11 mouse cellular contexts compared by ENCODE assay signal in the genomic region with DNA sequence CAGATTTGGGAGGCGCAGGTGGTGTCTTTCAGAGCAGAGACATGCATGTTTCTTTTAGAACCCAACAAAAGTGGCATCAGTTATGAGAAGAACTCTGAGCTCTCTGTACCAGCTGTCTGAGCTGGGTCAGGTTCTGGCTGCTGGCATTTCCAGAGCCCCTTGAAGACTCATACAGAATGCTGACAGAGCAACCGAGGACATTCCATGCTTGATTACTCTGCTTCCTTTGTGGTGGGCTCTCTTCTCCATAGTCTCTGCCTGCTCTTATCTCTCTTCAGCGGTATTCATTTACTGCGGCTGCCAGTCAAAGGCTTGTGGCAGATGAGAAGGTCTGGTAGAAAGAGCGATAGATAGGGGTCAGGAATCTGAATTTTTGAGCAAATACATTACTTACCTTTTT. TPM values are rescaled to one million over a fixed set of nuclear protein-coding genes. Genes with fewer than 3 reads are reported as not detected.
DNase-seq lines count a peak whose midpoint lies in the region; ATAC-seq and TF ChIP-seq lines count a peak whose summit lies in the region.
"Had no signal": no experiment of that assay in that cellular context is flagged by ENCODE, and none has a peak within 500 bp of the region (broad histone marks: within the 10 kb centered on the region; RNA-seq: fewer than 3 reads in every experiment).

No protein-coding gene starts in this region.

- DNase-seq in forebrain, postnatal 0 days = no peak
- no peak for DNase-seq in forebrain, embryonic 11.5 days (ENCODE audit: low spot score)
- no peak for DNase-seq in kidney, postnatal 0 days (ENCODE audit: low spot score)
- no peak for DNase-seq in kidney, adult 8-10 months
- no peak for DNase-seq in testis, postnatal 10 days (ENCODE audit: low spot score)
- no peak for DNase-seq in spleen, postnatal 4 days (ENCODE audit: low spot score in 2 of 2)

- peak overlapping the region; percentile 80 for H3K27ac ChIP-seq in forebrain, postnatal 0 days (ENCODE audit: low read depth, low read length)
- H3K27ac ChIP-seq in forebrain, embryonic 11.5 days (ENCODE audit: low read depth, low read length) = no peak overlapping the region
- peak overlapping the region; percentile 85 for H3K27ac ChIP-seq in kidney, postnatal 0 days
- H3K27ac ChIP-seq in brown adipose tissue, adult 24 weeks (replicated peaks; ENCODE audit: low read depth, low read length) = peak overlapping the region; percentile 36
- peak overlapping the region; percentile 54 for H3K27ac ChIP-seq in liver, embryonic 16.5 days (ENCODE audit: low read length)
- H3K27ac ChIP-seq: embryonic facial prominence, embryonic 12.5 days; hindbrain, embryonic 10.5 days; midbrain, embryonic 10.5 days had no signal

- 79% methylated on average over 5 of the region's 5 CpGs for WGBS in forebrain, postnatal 0 days
- WGBS in forebrain, embryonic 11.5 days = 88% methylated on average over 5 of the region's 5 CpGs
- 72% methylated on average over 5 of the region's 5 CpGs for WGBS in kidney, postnatal 0 days
- 22% methylated on average over 5 of the region's 5 CpGs for WGBS in liver, embryonic 16.5 days (ENCODE audit: insufficient replicate concordance)

- no peak for TF ChIP-seq CTCF in forebrain, postnatal 0 days (IDR thresholded peaks at IDR 0.05; ENCODE audit: low read depth)
- TF ChIP-seq CTCF in kidney, postnatal 0 days (IDR thresholded peaks at IDR 0.05; ENCODE audit: low read depth) = no peak

- H3K9me3 ChIP-seq in forebrain, postnatal 0 days (ENCODE audit: low read length) = no peaks in the 10 kb centered on the region
- H3K9me3 ChIP-seq in forebrain, embryonic 11.5 days (ENCODE audit: control insufficient read depth, low read length) = no peaks in the 10 kb centered on the region
- no peaks in the 10 kb centered on the region for H3K9me3 ChIP-seq in kidney, postnatal 0 days (replicated peaks; ENCODE audit: low read length)
- no peaks in the 10 kb centered on the region for H3K9me3 ChIP-seq in liver, embryonic 16.5 days (replicated peaks; ENCODE audit: control insufficient read depth, low read length)
- H3K9me3 ChIP-seq: embryonic facial prominence, embryonic 12.5 days; hindbrain, embryonic 10.5 days; midbrain, embryonic 10.5 days had no signal

- no peak overlapping the region for H3K9ac ChIP-seq in forebrain, postnatal 0 days
- no peak overlapping the region for H3K9ac ChIP-seq in forebrain, embryonic 11.5 days (ENCODE audit: low read length)
- 0 out of 2 replicates have a peak overlapping the region, but pooled peaks have one; percentile 24 for H3K9ac ChIP-seq in kidney, postnatal 0 days (ENCODE audit: low read depth, low read length)
- peak overlapping the region; percentile 8; the same call in 1 of the 2 replicates for H3K9ac ChIP-seq in liver, embryonic 16.5 days (ENCODE audit: low read depth, low read length)
- H3K9ac ChIP-seq: embryonic facial prominence, embryonic 12.5 days had no signal

- no peak overlapping the region for H3K4me3 ChIP-seq in forebrain, postnatal 0 days (ENCODE audit: low read depth, low read length)
- no peak overlapping the region for H3K4me3 ChIP-seq in forebrain, embryonic 11.5 days (ENCODE audit: low read depth, low read length)
- no peak overlapping the region for H3K4me3 ChIP-seq in kidney, postnatal 0 days (replicated peaks; ENCODE audit: low read depth, low read length)
- H3K4me3 ChIP-seq in brown adipose tissue, adult 24 weeks (ENCODE audit: insufficient read depth, low read depth, low read length) = no peak overlapping the region
- H3K4me3 ChIP-seq in liver, embryonic 16.5 days (ENCODE audit: low read depth, low read length) = no peak overlapping the region
- H3K4me3 ChIP-seq: embryonic facial prominence, embryonic 12.5 days; hindbrain, embryonic 10.5 days; midbrain, embryonic 10.5 days had no signal

- H3K4me2 ChIP-seq in forebrain, postnatal 0 days (ENCODE audit: low read depth) = no peak overlapping the region
- no peak overlapping the region for H3K4me2 ChIP-seq in forebrain, embryonic 11.5 days (ENCODE audit: low read depth, low read length, severe bottlenecking)
- no peak overlapping the region for H3K4me2 ChIP-seq in kidney, postnatal 0 days (ENCODE audit: low read length)
- no peak overlapping the region for H3K4me2 ChIP-seq in liver, embryonic 16.5 days (ENCODE audit: low read depth, low read length)
- H3K4me2 ChIP-seq: embryonic facial prominence, embryonic 12.5 days had no signal

- H3K4me1 ChIP-seq in forebrain, postnatal 0 days (ENCODE audit: insufficient read depth) = no peaks in the 10 kb centered on the region
- no peaks in the 10 kb centered on the region; the same call in none of the 2 replicates for H3K4me1 ChIP-seq in forebrain, embryonic 11.5 days (replicated peaks; ENCODE audit: control insufficient read depth, insufficient read depth, low read length)
- peaks cover 21% of the 10 kb centered on the region for H3K4me1 ChIP-seq in kidney, postnatal 0 days (replicated peaks; ENCODE audit: insufficient read depth, low read length)
- peaks cover 22% of the 10 kb centered on the region for H3K4me1 ChIP-seq in brown adipose tissue, adult 24 weeks (ENCODE audit: control insufficient read depth, insufficient read depth, insufficient read length, low read length)
- peaks cover 51% of the 10 kb centered on the region for H3K4me1 ChIP-seq in liver, embryonic 16.5 days (ENCODE audit: control insufficient read depth, low read depth, low read length)

- no peaks in the 10 kb centered on the region for H3K36me3 ChIP-seq in forebrain, postnatal 0 days (ENCODE audit: insufficient read depth)
- no peaks in the 10 kb centered on the region for H3K36me3 ChIP-seq in forebrain, embryonic 11.5 days (ENCODE audit: control insufficient read depth, insufficient read depth, low read length)
- no peaks in the 10 kb centered on the region for H3K36me3 ChIP-seq in kidney, postnatal 0 days (ENCODE audit: insufficient read depth, low read length)
- H3K36me3 ChIP-seq in liver, embryonic 16.5 days (ENCODE audit: control insufficient read depth, insufficient read depth) = no peaks in the 10 kb centered on the region
- H3K36me3 ChIP-seq: embryonic facial prominence, embryonic 12.5 days; midbrain, embryonic 10.5 days had no signal

- peak; percentile 53 for ATAC-seq in forebrain, postnatal 0 days
- ATAC-seq in forebrain, embryonic 11.5 days (replicated peaks; ENCODE audit: low FRiP score) = no peak
- ATAC-seq in kidney, postnatal 0 days (replicated peaks; ENCODE audit: low FRiP score, low read depth) = no peak
- peak; percentile 49; the same call in 1 of the 2 replicates for ATAC-seq in liver, embryonic 16.5 days (ENCODE audit: low read depth)

- no peaks in the 10 kb centered on the region for H3K27me3 ChIP-seq in forebrain, postnatal 0 days (ENCODE audit: insufficient read depth, low read length)
- H3K27me3 ChIP-seq in forebrain, embryonic 11.5 days (ENCODE audit: control insufficient read depth, insufficient read depth, low read length) = no peaks in the 10 kb centered on the region
- H3K27me3 ChIP-seq in kidney, postnatal 0 days (ENCODE audit: insufficient read depth, low read length) = no peaks in the 10 kb centered on the region
- no peaks in the 10 kb centered on the region for H3K27me3 ChIP-seq in liver, embryonic 16.5 days (ENCODE audit: control insufficient read depth, insufficient read depth, low read depth, low read length)
- H3K27me3 ChIP-seq: embryonic facial prominence, embryonic 12.5 days had no signal

RNA-seq across cellular contexts. Expression of gene Pkig, which starts 28.0 kb away (rescaled TPM):
- 114 and 138 TPM in 2 replicates for total RNA-seq in forebrain, postnatal 0 days (2014; rRNA removed)
- 211 and 214 TPM in 2 replicates for polyA plus RNA-seq in forebrain, postnatal 0 days (2015; fragmentation: Nextera tagmentation; extraction: Ambion mirVana)
- 189 and 193 TPM in 2 replicates for polyA plus RNA-seq in forebrain, embryonic 11.5 days (2014; fragmentation: Nextera tagmentation; extraction: Ambion mirVana)
- 179 and 198 TPM in 2 replicates for polyA plus RNA-seq in kidney, postnatal 0 days (2015; fragmentation: Nextera tagmentation; extraction: Ambion mirVana)
- polyA plus RNA-seq in brown adipose tissue, adult 24 weeks (2012; ENCODE audit: insufficient read depth, insufficient read length, missing spikeins) = 9.5 and 19.7 TPM in 2 replicates
- polyA plus RNA-seq in liver, embryonic 16.5 days (2015; fragmentation: Nextera tagmentation; extraction: Ambion mirVana) = 83.1 and 86.6 TPM in 2 replicates

RNA-seq across cellular contexts. Expression of gene Serinc3, which starts 41.3 kb away (rescaled TPM):
- 81.9 and 98.2 TPM in 2 replicates for total RNA-seq in forebrain, postnatal 0 days (2014; rRNA removed)
- 26.4 and 31.7 TPM in 2 replicates for polyA plus RNA-seq in forebrain, postnatal 0 days (2015; fragmentation: Nextera tagmentation; extraction: Ambion mirVana)
- 28.9 and 30.7 TPM in 2 replicates for polyA plus RNA-seq in forebrain, embryonic 11.5 days (2014; fragmentation: Nextera tagmentation; extraction: Ambion mirVana)
- 66.6 and 72.5 TPM in 2 replicates for polyA plus RNA-seq in kidney, postnatal 0 days (2015; fragmentation: Nextera tagmentation; extraction: Ambion mirVana)
- polyA plus RNA-seq in brown adipose tissue, adult 24 weeks (2012; ENCODE audit: insufficient read depth, insufficient read length, missing spikeins) = 113 and 134 TPM in 2 replicates
- polyA plus RNA-seq in liver, embryonic 16.5 days (2015; fragmentation: Nextera tagmentation; extraction: Ambion mirVana) = 138 and 149 TPM in 2 replicates

Comparison
In these comparisons a context has a peak if more than half of its experiments do, and no peak if none do; other contexts are left out.
1. ATAC-seq: peak in forebrain, postnatal 0 days (single experiment) and liver, embryonic 16.5 days (single experiment); none in forebrain, embryonic 11.5 days (single experiment) and kidney, postnatal 0 days (single experiment).
2. H3K9ac ChIP-seq: peak in kidney, postnatal 0 days (single experiment) and liver, embryonic 16.5 days (single experiment); none in forebrain, postnatal 0 days (single experiment) and forebrain, embryonic 11.5 days (single experiment).